Mouse (Mus musculus) spleen, embryonic (tissue): ENCODE measurements around the gene Nek7.

Experiments
- CTCF ChIA-PET: fragments of 350-600 bp; sonication (Branson Sonifier 250); formaldehyde crosslinking; loops from one replicate; lab custom pipeline; 2022; lab: Charles Lee

Gene Nek7

GRCm38 (mm10) chr1:138619996-138620461 is at the start of gene Nek7:
Nek7 (minus strand) TSS chr1:138620141.
- CTCF ChIA-PET = no interaction called here

GRCm38 (mm10) chr1:138662342-138662741 is 42.4 kb upstream of the Nek7 start:
- CTCF ChIA-PET = no interaction called here

GRCm38 (mm10) chr1:138654212-138654611 is 34.3 kb upstream of the Nek7 start:
- CTCF ChIA-PET = no interaction called here

- CTCF ChIA-PET = no interaction called here
Measured at GRCm38 (mm10) chr1:138644991-138645390, 25.1 kb upstream of the Nek7 start.

GRCm38 (mm10) chr1:138643306-138643830 is 23.4 kb upstream of the Nek7 start:
- CTCF ChIA-PET = no interaction called here

- CTCF ChIA-PET = no interaction called here
Measured at GRCm38 (mm10) chr1:138640934-138641461, 21.1 kb upstream of the Nek7 start.

GRCm38 (mm10) chr1:138637850-138638249 is 17.9 kb upstream of the Nek7 start:
- CTCF ChIA-PET = interaction anchor here (0.6 to 1.1 kb wide), 3 partner anchors 14 to 394 kb away, joined by 3 to 6 read pairs (median 6); no protein-coding TSS in a partner anchor

- CTCF ChIA-PET = no interaction called here
Measured at GRCm38 (mm10) chr1:138634561-138634960, 14.6 kb upstream of the Nek7 start.

GRCm38 (mm10) chr1:138628919-138629318 is 9.0 kb upstream of the Nek7 start:
- CTCF ChIA-PET = interaction anchor here (0.6 kb wide), 1 partner anchor 218 kb away, joined by 5 read pairs; no protein-coding TSS in a partner anchor

GRCm38 (mm10) chr1:138628486-138628885 is 8.5 kb upstream of the Nek7 start:
- CTCF ChIA-PET = no interaction called here

GRCm38 (mm10) chr1:138627804-138628203 is 7.9 kb upstream of the Nek7 start:
- CTCF ChIA-PET = no interaction called here

GRCm38 (mm10) chr1:138626288-138626687 is 6.3 kb upstream of the Nek7 start:
- CTCF ChIA-PET = no interaction called here

- CTCF ChIA-PET = interaction anchor here (0.6 kb wide), 1 partner anchor 14 kb away, joined by 6 read pairs; no protein-coding TSS in a partner anchor
Measured at GRCm38 (mm10) chr1:138623870-138624269, 3.9 kb upstream of the Nek7 start.

- CTCF ChIA-PET = no interaction called here
Measured at GRCm38 (mm10) chr1:138622831-138623230, 2.9 kb upstream of the Nek7 start.

- CTCF ChIA-PET = no interaction called here
Measured at GRCm38 (mm10) chr1:138622431-138622830, 2.5 kb upstream of the Nek7 start.

- CTCF ChIA-PET = no interaction called here
Measured at GRCm38 (mm10) chr1:138619114-138619971, 598 bp downstream of the Nek7 start.

GRCm38 (mm10) chr1:138618012-138618354 is 2.0 kb downstream of the Nek7 start:
- CTCF ChIA-PET = no interaction called here

GRCm38 (mm10) chr1:138617279-138618011 is 2.5 kb downstream of the Nek7 start:
- CTCF ChIA-PET = no interaction called here

- CTCF ChIA-PET = interaction anchor here (0.6 kb wide), 2 partner anchors 60 to 65 kb away, joined by 4 to 5 read pairs; no protein-coding TSS in a partner anchor
Measured at GRCm38 (mm10) chr1:138615388-138615787, 4.6 kb downstream of the Nek7 start.

GRCm38 (mm10) chr1:138614552-138615287 is 5.2 kb downstream of the Nek7 start:
- CTCF ChIA-PET = interaction anchor here (0.6 kb wide), 1 partner anchor 65 kb away, joined by 4 read pairs; no protein-coding TSS in a partner anchor

- CTCF ChIA-PET = interaction anchor here (1.3 kb wide), 1 partner anchor 12 kb away, joined by 4 read pairs; no protein-coding TSS in a partner anchor
Measured at GRCm38 (mm10) chr1:138612177-138612576, 7.8 kb downstream of the Nek7 start.
